Mouse (Mus musculus) lung, postnatal 14 days (tissue): ENCODE data around the gene Gsta1.
"Not testable (repeated sequence)": the region's sequence is repeated elsewhere in the genome, so short reads cannot be mapped to it uniquely, and the experiment has no call there.

Experiments
- DNase-seq: peaks from one replicate; pipeline ENCODE4 v3.0.0; 2021

The Gsta1 gene

GRCm38 (mm10) chr9:78233121-78233695 lies 2.8 kb downstream of the Gsta1 start:
- not testable (repeated sequence) for DNase-seq

GRCm38 (mm10) chr9:78255683-78256470 lies 25.4 kb downstream of the Gsta1 start:
- not testable (repeated sequence) for DNase-seq

GRCm38 (mm10) chr9:78256914-78257313 lies 26.5 kb downstream of the Gsta1 start, which contains the start of gene Gm3776:
Gene Gm3776 (plus strand): TSS chr9:78257129.
- not testable (repeated sequence) for DNase-seq

- DNase-seq: peak; percentile 61
These were observed 29.2 kb downstream of the Gsta1 start for GRCm38 (mm10) chr9:78259688-78260087.

GRCm38 (mm10) chr9:78270945-78271344 lies 40.5 kb downstream of the Gsta1 start:
- DNase-seq: not testable (repeated sequence)

- not testable (repeated sequence) for DNase-seq
These were observed 51.7 kb downstream of the Gsta1 start for GRCm38 (mm10) chr9:78282002-78282711.

GRCm38 (mm10) chr9:78289063-78289462 lies 58.6 kb downstream of the Gsta1 start:
- not testable (repeated sequence) for DNase-seq

- DNase-seq: not testable (repeated sequence)
These were observed 59.3 kb downstream of the Gsta1 start, which contains the start of gene Gm10639 for GRCm38 (mm10) chr9:78289723-78290122. Gene Gm10639 (plus strand): TSS chr9:78289923.
